ENCODE assay signal across 8 mouse cellular contexts in the genomic region with DNA sequence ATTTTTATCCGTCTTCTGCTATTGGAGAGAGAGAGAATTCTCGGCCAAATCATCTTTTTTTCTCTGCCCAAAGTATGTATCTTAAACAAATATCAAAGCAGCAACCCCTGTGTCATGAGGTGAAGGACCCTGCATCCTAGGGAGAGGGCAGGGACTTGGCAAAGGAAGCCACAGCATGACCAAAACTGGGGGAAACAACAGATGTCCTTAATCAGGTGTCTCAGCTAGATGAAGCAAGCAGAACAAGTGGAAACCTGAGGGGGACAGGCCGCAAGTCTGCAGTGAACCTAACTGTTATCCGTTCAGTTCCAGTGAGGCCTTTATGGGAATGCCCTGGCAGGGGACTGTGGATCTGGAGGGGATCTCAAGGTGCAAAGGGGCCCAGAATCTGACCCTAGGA. TPM values are rescaled to one million over a fixed set of nuclear protein-coding genes. Genes with fewer than 3 reads are reported as not detected.
A peak's percentile ranks its signal among the peaks of the same experiment; 100 is the strongest.
DNase-seq lines count a peak whose midpoint lies in the region; ATAC-seq and TF ChIP-seq lines count a peak whose summit lies in the region.
"Had no signal": no experiment of that assay in that cellular context is flagged by ENCODE, and none has a peak within 500 bp of the region (broad histone marks: within the 10 kb centered on the region; RNA-seq: fewer than 3 reads in every experiment).

No protein-coding gene starts in this region.

- TF ChIP-seq CTCF in lung, postnatal 0 days (IDR thresholded peaks at IDR 0.05) = no peak

- 70% methylated on average over 4 of the region's 4 CpGs for WGBS in lung, postnatal 0 days
- WGBS in forebrain, embryonic 14.5 days = 87% methylated on average over 4 of the region's 4 CpGs
- 76% methylated on average over 4 of the region's 4 CpGs for WGBS in limb, embryonic 14.5 days
- 74% methylated on average over 4 of the region's 4 CpGs for WGBS in stomach, embryonic 15.5 days

- peak overlapping the region; percentile 97 for H3K4me3 ChIP-seq in lung, postnatal 0 days (ENCODE audit: low read depth, low read length)
- peak overlapping the region; percentile 93 for H3K4me3 ChIP-seq in forebrain, embryonic 14.5 days (ENCODE audit: low read depth, low read length)
- peak overlapping the region; percentile 90 for H3K4me3 ChIP-seq in limb, embryonic 14.5 days (replicated peaks; ENCODE audit: low read length)
- peak overlapping the region; percentile 85 for H3K4me3 ChIP-seq in stomach, embryonic 15.5 days (replicated peaks)

- H3K9me3 ChIP-seq in lung, postnatal 0 days (ENCODE audit: low read length) = no peaks in the 10 kb centered on the region
- H3K9me3 ChIP-seq in forebrain, embryonic 14.5 days (replicated peaks; ENCODE audit: control insufficient read depth, low read length) = no peaks in the 10 kb centered on the region
- H3K9me3 ChIP-seq in limb, embryonic 14.5 days (ENCODE audit: control insufficient read depth, low read length) = no peaks in the 10 kb centered on the region
- no peaks in the 10 kb centered on the region for H3K9me3 ChIP-seq in stomach, embryonic 15.5 days

- no peak for TF ChIP-seq POLR2A in limb, embryonic 14.5 days (IDR thresholded peaks at IDR 0.05; ENCODE audit: borderline replicate concordance, extremely low read depth, insufficient read depth, insufficient read length)

- no peaks in the 10 kb centered on the region for H3K27me3 ChIP-seq in lung, postnatal 0 days (replicated peaks; ENCODE audit: insufficient read depth, low read length)
- no peaks in the 10 kb centered on the region for H3K27me3 ChIP-seq in forebrain, embryonic 14.5 days (replicated peaks; ENCODE audit: control insufficient read depth, insufficient read depth, low read length)
- no peaks in the 10 kb centered on the region for H3K27me3 ChIP-seq in limb, embryonic 14.5 days (ENCODE audit: control insufficient read depth, insufficient read depth, low read length)
- no peaks in the 10 kb centered on the region for H3K27me3 ChIP-seq in stomach, embryonic 15.5 days (replicated peaks)

- no peak for ATAC-seq in lung, postnatal 0 days
- ATAC-seq in forebrain, embryonic 14.5 days = no peak
- ATAC-seq in limb, embryonic 14.5 days (ENCODE audit: low FRiP score, low read depth) = no peak
- ATAC-seq in stomach, embryonic 15.5 days (ENCODE audit: insufficient read depth, low FRiP score, low read depth) = no peak

- peak overlapping the region; percentile 95 for H3K4me2 ChIP-seq in lung, postnatal 0 days (replicated peaks; ENCODE audit: low read depth, low read length)
- H3K4me2 ChIP-seq in forebrain, embryonic 14.5 days (ENCODE audit: low read length) = peak overlapping the region; percentile 99
- H3K4me2 ChIP-seq in limb, embryonic 14.5 days (replicated peaks; ENCODE audit: low read depth, low read length, severe bottlenecking) = peak overlapping the region; percentile 97
- H3K4me2 ChIP-seq in stomach, embryonic 15.5 days = peak overlapping the region; percentile 94

- H3K9ac ChIP-seq in lung, postnatal 0 days (replicated peaks; ENCODE audit: low read depth) = peak overlapping the region; percentile 44
- H3K9ac ChIP-seq in forebrain, embryonic 14.5 days (ENCODE audit: low read length) = peak overlapping the region; percentile 95; the same call in 1 of the 2 replicates
- H3K9ac ChIP-seq in limb, embryonic 14.5 days (ENCODE audit: low read depth, low read length, severe bottlenecking) = peak overlapping the region; percentile 94
- 0 out of 2 replicates have a peak overlapping the region, but pooled peaks have one; percentile 44 for H3K9ac ChIP-seq in stomach, embryonic 15.5 days

- no peak for DNase-seq in lung, postnatal 0 days (ENCODE audit: low spot score)
- DNase-seq in lung, postnatal 25 days (ENCODE audit: low spot score) = no peak
- DNase-seq in forebrain, embryonic 14.5 days (ENCODE audit: low spot score) = no peak
- no peak for DNase-seq in limb, embryonic 14.5 days (ENCODE audit: low spot score)
- DNase-seq in layer of hippocampus, adult 9-11 months = no peak
- DNase-seq in right cerebral cortex, postnatal 10 days (ENCODE audit: low spot score in 2 of 2) = no peak
- DNase-seq: kidney, postnatal 14 days had no signal

- peaks cover 6% of the 10 kb centered on the region; the same call in 1 of the 2 replicates for H3K36me3 ChIP-seq in lung, postnatal 0 days (ENCODE audit: insufficient read depth, low read length)
- H3K36me3 ChIP-seq in forebrain, embryonic 14.5 days (ENCODE audit: control insufficient read depth, insufficient read depth, low read length) = peaks cover 33% of the 10 kb centered on the region
- H3K36me3 ChIP-seq in limb, embryonic 14.5 days (ENCODE audit: control insufficient read depth, insufficient read depth, low read length) = peaks cover 34% of the 10 kb centered on the region
- H3K36me3 ChIP-seq in stomach, embryonic 15.5 days = peaks cover 8% of the 10 kb centered on the region; the same call in 1 of the 2 replicates

- H3K27ac ChIP-seq in lung, postnatal 0 days (ENCODE audit: low read length) = peak overlapping the region; percentile 94
- no peak overlapping the region for H3K27ac ChIP-seq in forebrain, embryonic 14.5 days (ENCODE audit: low read depth, low read length)
- H3K27ac ChIP-seq in limb, embryonic 14.5 days (replicated peaks; ENCODE audit: low read depth, low read length) = no peak overlapping the region
- H3K27ac ChIP-seq in stomach, embryonic 15.5 days = peak overlapping the region; percentile 77

- no peak for TF ChIP-seq EP300 in lung, postnatal 0 days (IDR thresholded peaks at IDR 0.05)

- H3K4me1 ChIP-seq in lung, postnatal 0 days (ENCODE audit: insufficient read depth, low read depth, low read length) = peaks cover 7% of the 10 kb centered on the region; the same call in 1 of the 2 replicates
- H3K4me1 ChIP-seq in forebrain, embryonic 14.5 days (ENCODE audit: control insufficient read depth, insufficient read depth, low read length) = peaks cover 19% of the 10 kb centered on the region
- peaks cover 25% of the 10 kb centered on the region for H3K4me1 ChIP-seq in limb, embryonic 14.5 days (ENCODE audit: control insufficient read depth, insufficient read depth, low read length)
- H3K4me1 ChIP-seq in stomach, embryonic 15.5 days = peaks cover 32% of the 10 kb centered on the region

RNA-seq across cellular contexts. Expression of gene Ulk1, which starts 2.4 kb away (rescaled TPM):
- 11.8 and 11.9 TPM in 2 replicates for polyA plus RNA-seq in lung, postnatal 0 days (2015; fragmentation: Nextera tagmentation; extraction: Ambion mirVana)
- polyA plus RNA-seq in forebrain, embryonic 14.5 days (2014; fragmentation: Nextera tagmentation; extraction: Ambion mirVana) = 44.9 and 59.8 TPM in 2 replicates
- polyA plus RNA-seq in limb, embryonic 14.5 days (2012; rRNA removed) = 62.6 and 85.6 TPM in 2 replicates
- polyA plus RNA-seq in limb, embryonic 14.5 days (2014; fragmentation: Nextera tagmentation; extraction: Ambion mirVana) = 28.1 and 36.9 TPM in 2 replicates
- 14.0 and 15.8 TPM in 2 replicates for polyA plus RNA-seq in stomach, embryonic 15.5 days (2015; fragmentation: Nextera tagmentation; extraction: Ambion mirVana)

RNA-seq across cellular contexts. Expression of gene Pus1, which starts 27.0 kb away (rescaled TPM):
- 12.5 and 14.2 TPM in 2 replicates for polyA plus RNA-seq in lung, postnatal 0 days (2015; fragmentation: Nextera tagmentation; extraction: Ambion mirVana)
- polyA plus RNA-seq in forebrain, embryonic 14.5 days (2014; fragmentation: Nextera tagmentation; extraction: Ambion mirVana) = 13.8 and 14.9 TPM in 2 replicates
- 29.4 and 30.6 TPM in 2 replicates for polyA plus RNA-seq in limb, embryonic 14.5 days (2012; rRNA removed)
- 20.0 and 20.9 TPM in 2 replicates for polyA plus RNA-seq in limb, embryonic 14.5 days (2014; fragmentation: Nextera tagmentation; extraction: Ambion mirVana)
- 45.0 and 51.1 TPM in 2 replicates for polyA plus RNA-seq in stomach, embryonic 15.5 days (2015; fragmentation: Nextera tagmentation; extraction: Ambion mirVana)

RNA-seq across cellular contexts. Expression of gene Hscb, which starts 32.1 kb away (rescaled TPM):
- 30.2 and 32.0 TPM in 2 replicates for polyA plus RNA-seq in lung, postnatal 0 days (2015; fragmentation: Nextera tagmentation; extraction: Ambion mirVana)
- polyA plus RNA-seq in forebrain, embryonic 14.5 days (2014; fragmentation: Nextera tagmentation; extraction: Ambion mirVana) = 9.1 and 11.0 TPM in 2 replicates
- 19.2 and 19.3 TPM in 2 replicates for polyA plus RNA-seq in limb, embryonic 14.5 days (2012; rRNA removed)
- polyA plus RNA-seq in limb, embryonic 14.5 days (2014; fragmentation: Nextera tagmentation; extraction: Ambion mirVana) = 19.4 and 23.9 TPM in 2 replicates
- 28.2 and 30.0 TPM in 2 replicates for polyA plus RNA-seq in stomach, embryonic 15.5 days (2015; fragmentation: Nextera tagmentation; extraction: Ambion mirVana)

RNA-seq across cellular contexts. Expression of gene Chek2, which starts 32.3 kb away (rescaled TPM):
- polyA plus RNA-seq in lung, postnatal 0 days (2015; fragmentation: Nextera tagmentation; extraction: Ambion mirVana) = 5.7 and 7.9 TPM in 2 replicates
- polyA plus RNA-seq in forebrain, embryonic 14.5 days (2014; fragmentation: Nextera tagmentation; extraction: Ambion mirVana) = 10.2 and 13.9 TPM in 2 replicates
- polyA plus RNA-seq in limb, embryonic 14.5 days (2012; rRNA removed) = 15.2 and 18.1 TPM in 2 replicates
- polyA plus RNA-seq in limb, embryonic 14.5 days (2014; fragmentation: Nextera tagmentation; extraction: Ambion mirVana) = 15.5 and 16.2 TPM in 2 replicates
- polyA plus RNA-seq in stomach, embryonic 15.5 days (2015; fragmentation: Nextera tagmentation; extraction: Ambion mirVana) = 31.7 and 33.8 TPM in 2 replicates

RNA-seq across cellular contexts. Expression of gene Ep400, which starts 36.9 kb away (rescaled TPM):
- 16.7 and 17.5 TPM in 2 replicates for polyA plus RNA-seq in lung, postnatal 0 days (2015; fragmentation: Nextera tagmentation; extraction: Ambion mirVana)
- 25.8 and 39.5 TPM in 2 replicates for polyA plus RNA-seq in forebrain, embryonic 14.5 days (2014; fragmentation: Nextera tagmentation; extraction: Ambion mirVana)
- polyA plus RNA-seq in limb, embryonic 14.5 days (2012; rRNA removed) = 62.2 and 65.1 TPM in 2 replicates
- polyA plus RNA-seq in limb, embryonic 14.5 days (2014; fragmentation: Nextera tagmentation; extraction: Ambion mirVana) = 37.9 and 38.2 TPM in 2 replicates
- polyA plus RNA-seq in stomach, embryonic 15.5 days (2015; fragmentation: Nextera tagmentation; extraction: Ambion mirVana) = 29.8 and 46.2 TPM in 2 replicates

Comparison
In these comparisons a context has a peak if more than half of its experiments do, and no peak if none do; other contexts are left out.
1. H3K27ac ChIP-seq: peak in lung, postnatal 0 days (single experiment) and stomach, embryonic 15.5 days (single experiment); none in forebrain, embryonic 14.5 days (single experiment) and limb, embryonic 14.5 days (single experiment).
2. H3K9ac ChIP-seq: peak in every context shown above with its lines; median percentile 95 in forebrain, embryonic 14.5 days; 94 in limb, embryonic 14.5 days; 44 in lung, postnatal 0 days; 44 in stomach, embryonic 15.5 days.
3. Peak in every context shown above with its lines, with median percentiles within 50 percentile points of each other: H3K4me2 ChIP-seq and H3K4me3 ChIP-seq.